Mouse (Mus musculus): Measurements from ENCODE around the gene Card14. TPM values are rescaled to one million over a fixed set of nuclear protein-coding genes. Genes with fewer than 3 reads are reported as not detected.

The Card14 gene
- total RNA-seq, 2 experiments from 2014 or later, result not detected

GRCm38 (mm10) chr11:119300246-119300935, 7.2 kb upstream of the Card14 start:
- ATAC-seq (replicated peaks; ENCODE audit: low FRiP score, poor library complexity, severe bottlenecking), result peak; percentile 78

GRCm38 (mm10) chr11:119300986-119301385, 6.6 kb upstream of the Card14 start:
- no peak for ATAC-seq (replicated peaks; ENCODE audit: low FRiP score, poor library complexity, severe bottlenecking)

- peak; percentile 54; the same call in 1 of the 2 replicates for ATAC-seq (replicated peaks; ENCODE audit: low FRiP score, poor library complexity, severe bottlenecking)
These were observed 2.5 kb upstream of the Card14 start for GRCm38 (mm10) chr11:119304904-119305712.

GRCm38 (mm10) chr11:119306762-119307657, 558 bp upstream of the Card14 start:
- no peak for ATAC-seq (replicated peaks; ENCODE audit: low FRiP score, poor library complexity, severe bottlenecking)

- ATAC-seq (replicated peaks; ENCODE audit: low FRiP score, poor library complexity, severe bottlenecking), result no peak
These were observed 348 bp downstream of the Card14 start for GRCm38 (mm10) chr11:119307916-119308315.

GRCm38 (mm10) chr11:119310621-119311020, 3.1 kb downstream of the Card14 start:
- ATAC-seq (replicated peaks; ENCODE audit: low FRiP score, poor library complexity, severe bottlenecking), result no peak

GRCm38 (mm10) chr11:119314252-119314936, 6.8 kb downstream of the Card14 start:
- no peak for ATAC-seq (replicated peaks; ENCODE audit: low FRiP score, poor library complexity, severe bottlenecking)

- no peak for ATAC-seq (replicated peaks; ENCODE audit: low FRiP score, poor library complexity, severe bottlenecking)
These were observed 9.2 kb downstream of the Card14 start for GRCm38 (mm10) chr11:119316720-119317119.

GRCm38 (mm10) chr11:119322521-119322920, 15.0 kb downstream of the Card14 start:
- ATAC-seq (replicated peaks; ENCODE audit: low FRiP score, poor library complexity, severe bottlenecking), result no peak

GRCm38 (mm10) chr11:119325068-119325467, 17.5 kb downstream of the Card14 start:
- ATAC-seq (replicated peaks; ENCODE audit: low FRiP score, poor library complexity, severe bottlenecking), result no peak

- ATAC-seq (replicated peaks; ENCODE audit: low FRiP score, poor library complexity, severe bottlenecking), result no peak
These were observed 23.0 kb downstream of the Card14 start for GRCm38 (mm10) chr11:119330592-119330991.

GRCm38 (mm10) chr11:119331970-119332369, 24.4 kb downstream of the Card14 start:
- ATAC-seq (replicated peaks; ENCODE audit: low FRiP score, poor library complexity, severe bottlenecking), result no peak

GRCm38 (mm10) chr11:119338271-119339059, 30.9 kb downstream of the Card14 start:
- ATAC-seq (replicated peaks; ENCODE audit: low FRiP score, poor library complexity, severe bottlenecking), result no peak

- ATAC-seq (replicated peaks; ENCODE audit: low FRiP score, poor library complexity, severe bottlenecking), result no peak
These were observed 31.6 kb downstream of the Card14 start for GRCm38 (mm10) chr11:119339179-119339578.

GRCm38 (mm10) chr11:119339637-119340036, 32.1 kb downstream of the Card14 start:
- ATAC-seq (replicated peaks; ENCODE audit: low FRiP score, poor library complexity, severe bottlenecking), result peak; percentile 71

- no peak for ATAC-seq (replicated peaks; ENCODE audit: low FRiP score, poor library complexity, severe bottlenecking)
These were observed 36.6 kb downstream of the Card14 start for GRCm38 (mm10) chr11:119344178-119344577.

- ATAC-seq (replicated peaks; ENCODE audit: low FRiP score, poor library complexity, severe bottlenecking), result no peak
These were observed 37.3 kb downstream of the Card14 start for GRCm38 (mm10) chr11:119344865-119345264.

GRCm38 (mm10) chr11:119347125-119347524, 39.6 kb downstream of the Card14 start:
- no peak for ATAC-seq (replicated peaks; ENCODE audit: low FRiP score, poor library complexity, severe bottlenecking)

GRCm38 (mm10) chr11:119352113-119352512, 44.5 kb downstream of the Card14 start:
- ATAC-seq (replicated peaks; ENCODE audit: low FRiP score, poor library complexity, severe bottlenecking), result no peak
